Mouse (Mus musculus) embryonic facial prominence, embryonic 12.5 days (tissue): ENCODE data around the gene Myo18a. TPM values are rescaled to one million over a fixed set of nuclear protein-coding genes. Genes with fewer than 3 reads are reported as not detected.

Experiments used
- ATAC-seq: fragments of 200-750 bp; cut with Nextera tagmentation; 2 replicates; pipeline ENCODE4 v1.8.0; 2017; ENCODE audit not compliant: insufficient number of reproducible peaks, insufficient read depth, low FRiP score, low TSS enrichment
- H3K27ac ChIP-seq: fragments of 300-500 bp; sonication (generic); 2 replicates; pipeline ENCODE4 v1.5.1; 2016; ENCODE audit warnings: mild to moderate bottlenecking
- H3K27me3 ChIP-seq: fragments of 300-500 bp; sonication (generic); 2 replicates; pipeline ENCODE4 v1.6.1; 2016; ENCODE audit warnings: mild to moderate bottlenecking, moderate library complexity
- H3K36me3 ChIP-seq: fragments of 300-500 bp; sonication (generic); 2 replicates; pipeline ENCODE4 v1.6.1; 2016; ENCODE audit warnings: mild to moderate bottlenecking
- H3K4me1 ChIP-seq: fragments of 300-500 bp; sonication (generic); 2 replicates; pipeline ENCODE4 v1.6.1; 2016
- H3K4me2 ChIP-seq: fragments of 300-500 bp; sonication (generic); replicated peaks from 2 replicates; pipeline ENCODE4 v1.6.1; 2016; ENCODE audit warnings: mild to moderate bottlenecking, moderate library complexity
- H3K4me3 ChIP-seq: fragments of 300-500 bp; sonication (generic); 2 replicates; pipeline ENCODE4 v1.5.1; 2016; ENCODE audit warnings: mild to moderate bottlenecking
- H3K9ac ChIP-seq: fragments of 300-500 bp; sonication (generic); 2 replicates; pipeline ENCODE4 v1.6.1; 2016; ENCODE audit warnings: mild to moderate bottlenecking, moderate library complexity
- H3K9me3 ChIP-seq: fragments of 300-500 bp; sonication (generic); 2 replicates; pipeline ENCODE4 v1.6.1; 2016; ENCODE audit warnings: mild to moderate bottlenecking, moderate library complexity
- whole genome bisulfite sequencing: fragments of 180-500 bp; shearing (Covaris S2); methylation state at CpG from one replicate; pipeline ENCODE4 v1.1.7; 2016; 5-methylcytosine and 5-hydroxymethylcytosine counted together
- polyA plus RNA-seq: library from polyadenylated mRNA; unstranded; fragments of >200 nt; fragmentation: Nextera tagmentation; extraction: Ambion mirVana; gene quantifications from 2 replicates; pipeline ENCODE4 v1.2.1, GENCODE M21; 2016

Gene Myo18a
- polyA plus RNA-seq, 1 experiment from 2014 or later: 33.2 TPM

DNA sequence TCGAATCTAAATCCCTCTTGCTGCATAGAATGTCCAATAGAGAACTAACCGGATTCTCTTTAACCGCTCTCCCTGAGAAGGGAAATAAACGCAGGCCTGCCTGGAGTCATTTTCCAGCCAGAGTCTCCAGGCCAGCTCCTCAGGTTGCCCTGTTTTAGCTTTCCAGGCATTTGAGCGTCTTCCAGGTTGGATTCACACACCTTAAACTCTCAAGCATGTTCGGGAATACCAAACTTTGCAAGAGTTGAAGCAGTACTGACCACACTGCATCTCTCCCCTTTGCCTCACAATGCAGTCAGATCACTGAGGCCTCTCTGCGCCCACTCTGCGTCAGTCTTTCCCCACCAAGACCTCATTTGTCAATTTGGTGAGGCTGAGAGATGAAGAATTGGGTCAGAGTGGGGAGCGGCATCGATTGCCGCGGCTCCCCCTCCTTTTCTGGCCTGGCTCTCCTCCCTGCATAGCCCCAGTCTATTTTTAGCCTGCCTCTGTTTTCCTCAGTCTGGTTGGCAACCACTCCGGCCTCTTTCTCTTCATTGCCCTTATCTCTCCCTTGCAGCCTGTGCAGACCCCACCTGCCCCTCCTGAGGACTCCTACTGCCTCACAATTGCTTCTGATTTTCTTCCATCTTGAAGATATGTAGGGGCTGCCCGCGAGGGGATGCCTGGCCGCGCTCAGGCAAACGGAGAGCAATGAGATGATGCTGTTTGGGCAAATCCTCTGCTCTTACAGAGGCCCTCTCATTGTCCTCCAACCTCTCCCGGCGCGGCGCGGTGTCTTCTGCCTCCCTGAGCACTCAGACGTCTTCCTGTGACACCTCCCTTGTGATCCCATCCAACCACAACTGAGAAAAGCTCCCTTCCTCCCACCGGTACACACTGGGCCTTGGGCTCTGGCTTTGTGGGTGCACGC, 113.1 kb downstream of the Myo18a start:
- H3K27me3 ChIP-seq: no peaks in the 10 kb centered on the region
- H3K4me2 ChIP-seq: no peak overlapping the region
- no peaks in the 10 kb centered on the region for H3K36me3 ChIP-seq
- H3K9me3 ChIP-seq: no peaks in the 10 kb centered on the region
- no peak overlapping the region for H3K4me3 ChIP-seq
- peaks cover 19% of the 10 kb centered on the region; the same call in 1 of the 2 replicates for H3K4me1 ChIP-seq
- no peak for ATAC-seq
- 66% methylated on average over 26 of the region's 26 CpGs for WGBS
- no peak overlapping the region for H3K9ac ChIP-seq
- H3K27ac ChIP-seq: no peak overlapping the region

DNA sequence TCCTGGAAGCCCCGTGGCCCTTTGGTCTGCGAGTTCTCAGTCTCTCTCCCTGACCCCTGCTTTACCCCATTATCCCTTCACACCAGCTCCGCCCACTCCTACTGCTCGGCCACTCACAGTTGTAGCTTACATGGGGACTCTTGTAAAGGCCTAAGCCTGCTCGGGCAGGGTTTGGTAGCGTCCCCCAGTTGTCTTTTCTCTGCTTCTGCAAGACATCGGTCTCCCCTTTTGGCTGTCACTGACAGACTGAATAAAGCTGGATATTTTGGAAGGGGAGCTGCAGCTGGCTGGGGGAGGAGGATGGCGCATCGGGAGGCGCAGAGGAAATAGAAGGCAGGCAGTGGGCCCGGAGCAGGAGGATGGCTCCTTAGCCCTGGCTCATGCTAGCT, 113.7 kb downstream of the Myo18a start:
- ATAC-seq: no peak
- H3K36me3 ChIP-seq: no peaks in the 10 kb centered on the region
- no peak overlapping the region for H3K4me2 ChIP-seq
- peaks cover 19% of the 10 kb centered on the region; the same call in 1 of the 2 replicates for H3K4me1 ChIP-seq
- H3K9me3 ChIP-seq: no peaks in the 10 kb centered on the region
- no peaks in the 10 kb centered on the region for H3K27me3 ChIP-seq
- no peak overlapping the region for H3K9ac ChIP-seq
- no peak overlapping the region for H3K4me3 ChIP-seq
- WGBS: 61% methylated on average over 11 of the region's 11 CpGs
- H3K27ac ChIP-seq: no peak overlapping the region

- peak overlapping the region; percentile 11; the same call in 1 of the 2 replicates for H3K9ac ChIP-seq
- no peak overlapping the region for H3K27ac ChIP-seq
- peaks cover 7% of the 10 kb centered on the region; the same call in 1 of the 2 replicates for H3K27me3 ChIP-seq
- no peak overlapping the region for H3K4me3 ChIP-seq
- peaks cover 38% of the 10 kb centered on the region for H3K4me1 ChIP-seq
- no peak overlapping the region for H3K4me2 ChIP-seq
- ATAC-seq: no peak
- H3K36me3 ChIP-seq: no peaks in the 10 kb centered on the region
- WGBS: 32% methylated on average over 10 of the region's 10 CpGs
- no peaks in the 10 kb centered on the region for H3K9me3 ChIP-seq
Measured at GRCm38 (mm10) chr11:77884524-77885245, 121.6 kb downstream of the Myo18a start.

- Histone ChIP-seq H3K4me2 (no peak overlapping the region), H3K27ac (no peak overlapping the region), H3K9me3 (no peaks in the 10 kb centered on the region), H3K9ac (peak overlapping the region; percentile 11; the same call in 1 of the 2 replicates), H3K4me1 (peaks cover 38% of the 10 kb centered on the region), H3K36me3 (no peaks in the 10 kb centered on the region), H3K4me3 (no peak overlapping the region), H3K27me3 (peaks cover 7% of the 10 kb centered on the region; the same call in 1 of the 2 replicates)
- ATAC-seq: peak; percentile 16; the same call in 1 of the 2 replicates
- 24% methylated on average over 8 of the region's 8 CpGs for WGBS
Measured at GRCm38 (mm10) chr11:77885246-77885575, 122.2 kb downstream of the Myo18a start.

GRCm38 (mm10) chr11:77887373-77887960, 124.4 kb downstream of the Myo18a start:
- no peak overlapping the region for H3K27ac ChIP-seq
- peaks cover 38% of the 10 kb centered on the region for H3K4me1 ChIP-seq
- no peaks in the 10 kb centered on the region for H3K36me3 ChIP-seq
- H3K4me3 ChIP-seq: no peak overlapping the region
- 23% methylated on average over 17 of the region's 17 CpGs for WGBS
- peak overlapping the region; percentile 1; the same call in 1 of the 2 replicates for H3K4me2 ChIP-seq
- H3K9me3 ChIP-seq: no peaks in the 10 kb centered on the region
- peaks cover 7% of the 10 kb centered on the region; the same call in 1 of the 2 replicates for H3K27me3 ChIP-seq
- ATAC-seq: peak; percentile 32
- H3K9ac ChIP-seq: no peak overlapping the region

GRCm38 (mm10) chr11:77888846-77889245, 125.8 kb downstream of the Myo18a start:
- no peak overlapping the region for H3K27ac ChIP-seq
- peaks cover 51% of the 10 kb centered on the region for H3K4me1 ChIP-seq
- 89% methylated on average over 5 of the region's 5 CpGs for WGBS
- no peaks in the 10 kb centered on the region for H3K9me3 ChIP-seq
- H3K4me2 ChIP-seq: no peak overlapping the region
- H3K36me3 ChIP-seq: no peaks in the 10 kb centered on the region
- H3K9ac ChIP-seq: no peak overlapping the region
- ATAC-seq: no peak
- peaks cover 7% of the 10 kb centered on the region; the same call in 1 of the 2 replicates for H3K27me3 ChIP-seq
- no peak overlapping the region for H3K4me3 ChIP-seq

DNA sequence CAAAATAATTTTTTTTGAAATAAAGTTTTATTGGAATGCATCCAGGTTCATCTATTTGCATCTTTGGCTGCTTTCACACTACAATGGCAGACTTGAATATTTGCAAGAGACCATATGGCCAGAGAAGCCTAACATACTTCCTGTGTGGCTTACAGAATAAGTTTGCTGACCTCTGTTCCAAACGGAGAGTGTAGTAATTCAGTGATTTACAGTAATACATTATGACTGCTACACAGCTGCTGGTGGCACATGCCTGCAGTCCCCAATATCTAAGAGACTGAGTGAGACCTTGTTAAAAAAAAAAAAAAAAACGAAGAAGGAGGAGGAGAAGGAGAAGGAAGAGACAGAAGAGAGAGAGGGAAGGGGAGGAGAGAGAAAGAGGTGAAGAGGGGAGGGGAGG, 126.4 kb downstream of the Myo18a start:
- no peak for ATAC-seq
- Histone ChIP-seq H3K9ac (no peak overlapping the region), H3K9me3 (no peaks in the 10 kb centered on the region), H3K4me2 (no peak overlapping the region), H3K27ac (no peak overlapping the region), H3K27me3 (peaks cover 7% of the 10 kb centered on the region; the same call in 1 of the 2 replicates), H3K4me3 (no peak overlapping the region), H3K36me3 (no peaks in the 10 kb centered on the region), H3K4me1 (peaks cover 50% of the 10 kb centered on the region)
- WGBS: 26% methylated on average over 1 of the region's 2 CpGs

DNA sequence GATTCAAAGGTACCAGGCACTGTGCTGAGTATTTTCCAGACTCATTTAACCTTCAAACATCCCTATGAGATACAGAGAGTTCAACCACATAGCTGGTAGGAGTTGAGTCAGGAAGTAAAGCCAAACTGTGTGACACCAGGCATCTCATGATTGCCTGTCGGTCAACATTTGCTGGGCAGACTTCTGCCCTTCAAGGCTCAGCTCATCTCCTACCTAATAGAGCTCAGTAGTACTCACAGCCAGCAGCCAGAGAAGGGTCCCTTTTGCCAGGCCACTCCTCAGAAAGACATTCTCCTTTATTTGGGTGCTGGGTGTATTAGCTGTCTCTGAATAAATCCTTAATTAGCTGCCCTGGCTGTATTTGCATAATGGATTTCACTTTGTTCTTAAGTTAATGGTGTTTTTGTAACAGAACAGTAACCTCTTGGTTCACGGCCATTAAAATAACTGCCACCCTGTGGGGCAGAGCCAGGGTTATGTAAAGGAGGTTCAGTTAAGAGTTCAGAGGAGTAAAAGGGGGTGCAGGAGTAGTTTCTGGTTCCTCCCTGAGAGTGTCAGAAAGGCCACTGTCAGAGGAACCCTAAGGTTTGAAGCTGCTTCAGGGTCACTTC, 127.7 kb downstream of the Myo18a start:
- H3K4me1 ChIP-seq: peaks cover 37% of the 10 kb centered on the region
- H3K9ac ChIP-seq: no peak overlapping the region
- H3K27me3 ChIP-seq: peaks cover 12% of the 10 kb centered on the region; the same call in 1 of the 2 replicates
- no peaks in the 10 kb centered on the region for H3K9me3 ChIP-seq
- H3K36me3 ChIP-seq: no peaks in the 10 kb centered on the region
- H3K27ac ChIP-seq: no peak overlapping the region
- WGBS: 54% methylated on average over 2 of the region's 2 CpGs
- ATAC-seq: no peak
- no peak overlapping the region for H3K4me2 ChIP-seq
- no peak overlapping the region for H3K4me3 ChIP-seq

- no peaks in the 10 kb centered on the region for H3K36me3 ChIP-seq
- H3K4me1 ChIP-seq: peaks cover 35% of the 10 kb centered on the region
- no peaks in the 10 kb centered on the region for H3K9me3 ChIP-seq
- no peak overlapping the region for H3K4me3 ChIP-seq
- H3K9ac ChIP-seq: no peak overlapping the region
- 8% methylated on average over 5 of the region's 5 CpGs for WGBS
- H3K4me2 ChIP-seq: peak overlapping the region; percentile 12; the same call in 1 of the 2 replicates
- H3K27me3 ChIP-seq: peaks cover 26% of the 10 kb centered on the region
- H3K27ac ChIP-seq: no peak overlapping the region
- no peak for ATAC-seq
Measured at GRCm38 (mm10) chr11:77892883-77893282, 129.8 kb downstream of the Myo18a start.

GRCm38 (mm10) chr11:77893283-77893682, 130.2 kb downstream of the Myo18a start:
- Histone ChIP-seq H3K27ac (peak overlapping the region; percentile 58), H3K9me3 (no peaks in the 10 kb centered on the region), H3K9ac (no peak overlapping the region), H3K36me3 (no peaks in the 10 kb centered on the region), H3K27me3 (peaks cover 30% of the 10 kb centered on the region), H3K4me1 (peaks cover 34% of the 10 kb centered on the region), H3K4me2 (peak overlapping the region; percentile 12), H3K4me3 (no peak overlapping the region)
- 24% methylated on average over 6 of the region's 6 CpGs for WGBS
- no peak for ATAC-seq
